Mouse (Mus musculus) lung, adult 2 months (tissue): Measurements from ENCODE around the gene Eif4h. TPM values are rescaled to one million over a fixed set of nuclear protein-coding genes. Genes with fewer than 3 reads are reported as not detected.

ENCODE experiments used
- DNase-seq: peaks from one replicate; pipeline ENCODE4 v3.0.0; 2022
- H3K4me1 ChIP-seq: fragments of 200-500 bp; 2 replicates; pipeline ENCODE4 v1.6.1; 2011; ENCODE audit warnings: low read length; ENCODE audit not compliant: control insufficient read depth, insufficient read depth
- H3K4me3 ChIP-seq: fragments of 200-500 bp; replicated peaks from 2 replicates; pipeline ENCODE3; 2011; ENCODE audit warnings: low read depth, mild to moderate bottlenecking, control low read depth, low read length; ENCODE audit errors: extremely low read depth
- CTCF ChIP-seq: fragments of 200-500 bp; IDR thresholded peaks from 2 replicates; pipeline ENCODE4 v1.5.1; 2011; ENCODE audit warnings: mild to moderate bottlenecking, low read length, control low read depth; ENCODE audit not compliant: insufficient read depth
- POLR2A ChIP-seq: fragments of 200-500 bp; IDR thresholded peaks from 2 replicates; pipeline ENCODE4 v1.6.1; 2011; ENCODE audit warnings: low read depth, mild to moderate bottlenecking, control low read depth, low read length, borderline replicate concordance; ENCODE audit errors: extremely low read depth
- WGBS: fragments of 180-500 bp; shearing (Covaris S2); methylation state at CpG from one replicate; pipeline ENCODE4 v1.1.7; 2018; 5-methylcytosine and 5-hydroxymethylcytosine counted together
- polyA plus RNA-seq: library from polyadenylated mRNA; depleted of rRNA; stranded (reverse); fragments of >200 nt; gene quantifications from 2 replicates; pipeline ENCODE4 v1.2.3, GENCODE M21; 2012

Gene Eif4h
- polyA plus RNA-seq, 1 experiment = 280 TPM

GRCm38 (mm10) chr5:134592026-134592581 is 47.2 kb downstream of the Eif4h start:
- no peak overlapping the region for H3K4me3 ChIP-seq
- no peaks in the 10 kb centered on the region for H3K4me1 ChIP-seq
- no peak for DNase-seq
- TF ChIP-seq POLR2A = no peak
- TF ChIP-seq CTCF = no peak
- 79% methylated on average over 11 of the region's 11 CpGs for WGBS

GRCm38 (mm10) chr5:134589900-134590299 is 49.4 kb downstream of the Eif4h start:
- WGBS = 62% methylated on average over 3 of the region's 3 CpGs
- Histone ChIP-seq H3K4me3 (no peak overlapping the region), H3K4me1 (no peaks in the 10 kb centered on the region)
- no peak for DNase-seq
- TF ChIP-seq CTCF = no peak
- no peak for TF ChIP-seq POLR2A

GRCm38 (mm10) chr5:134584798-134585197 is 54.5 kb downstream of the Eif4h start:
- H3K4me1 ChIP-seq = peaks cover 4% of the 10 kb centered on the region
- WGBS = 81% methylated on average over 5 of the region's 5 CpGs
- no peak for DNase-seq
- no peak overlapping the region for H3K4me3 ChIP-seq
- TF ChIP-seq POLR2A = no peak

GRCm38 (mm10) chr5:134583884-134584213 is 55.4 kb downstream of the Eif4h start:
- WGBS = 54% methylated on average over 3 of the region's 3 CpGs
- no peak for DNase-seq
- no peak for TF ChIP-seq POLR2A

GRCm38 (mm10) chr5:134583006-134583883 is 56.0 kb downstream of the Eif4h start:
- peak overlapping the region; percentile 97 for H3K4me3 ChIP-seq
- TF ChIP-seq POLR2A = no peak
- no peak for TF ChIP-seq CTCF
- 21% methylated on average over 15 of the region's 15 CpGs for WGBS
- peaks cover 4% of the 10 kb centered on the region for H3K4me1 ChIP-seq
- no peak for DNase-seq

More at GRCm38 (mm10) chr5:134583884-134584213, 55.4 kb downstream of the Eif4h start:
- H3K4me1 ChIP-seq = peaks cover 4% of the 10 kb centered on the region
- no peak overlapping the region for H3K4me3 ChIP-seq

- peak; percentile 64; the same call in 1 of the 2 replicates for TF ChIP-seq POLR2A
- peak; percentile 66 for TF ChIP-seq CTCF
- peak; percentile 96 for DNase-seq
- Histone ChIP-seq H3K4me1 (peaks cover 4% of the 10 kb centered on the region), H3K4me3 (peak overlapping the region; percentile 97)
- WGBS = 7% methylated on average over 30 of the region's 30 CpGs
Measured at GRCm38 (mm10) chr5:134582221-134582907, 56.9 kb downstream of the Eif4h start.

GRCm38 (mm10) chr5:134581146-134581545 is 58.1 kb downstream of the Eif4h start, which contains the start of gene Rfc2:
Gene Rfc2, plus strand, starts transcription at chr5:134581366.
- no peak for DNase-seq
- WGBS = 78% methylated on average over 5 of the region's 5 CpGs

GRCm38 (mm10) chr5:134579135-134579534 is 60.2 kb downstream of the Eif4h start:
- DNase-seq = no peak
- H3K4me1 ChIP-seq = peaks cover 4% of the 10 kb centered on the region
- no peak overlapping the region for H3K4me3 ChIP-seq
- WGBS = 68% methylated on average over 3 of the region's 3 CpGs
- no peak for TF ChIP-seq POLR2A
- no peak for TF ChIP-seq CTCF

More at GRCm38 (mm10) chr5:134581146-134581545, 58.1 kb downstream of the Eif4h start, which contains the start of gene Rfc2:
- H3K4me1 ChIP-seq = peaks cover 4% of the 10 kb centered on the region
- TF ChIP-seq POLR2A (no peak), CTCF (no peak)
- no peak within 1 kb of the TSS for H3K4me3 ChIP-seq

- TF ChIP-seq POLR2A = no peak
- TF ChIP-seq CTCF = no peak
- no peak for DNase-seq
- Histone ChIP-seq H3K4me1 (peaks cover 2% of the 10 kb centered on the region; the same call in 1 of the 2 replicates), H3K4me3 (no peak overlapping the region)
- WGBS = 76% methylated on average over 7 of the region's 7 CpGs
Measured at GRCm38 (mm10) chr5:134577534-134577933, 61.8 kb downstream of the Eif4h start.
